Mouse (Mus musculus) embryonic fibroblast, embryonic 13.5 days (primary cell): ENCODE data around the gene Sbno2.

ENCODE experiments used
- CTCF ChIP-seq: IDR thresholded peaks from 2 replicates; pipeline ENCODE4 v1.5.1; 2011; ENCODE audit warnings: mild to moderate bottlenecking, control low read depth, low read length, moderate library complexity, borderline replicate concordance; ENCODE audit not compliant: insufficient read depth
- POLR2A ChIP-seq: IDR thresholded peaks from 2 replicates; pipeline ENCODE4 v1.6.1; 2011; ENCODE audit warnings: low read depth, mild to moderate bottlenecking, control low read depth, low read length, moderate library complexity

- TF ChIP-seq CTCF, result no peak
- TF ChIP-seq POLR2A, result no peak
Measured at GRCm38 (mm10) chr10:80105460-80105859, at the start of gene Sbno2.
